Mouse (Mus musculus) urinary bladder, postnatal 36 days (tissue): ENCODE data around the gene Setd7.

Experiments
- DNase-seq, 2 experiments: peaks; one replicate each; pipeline ENCODE4 v3.0.0; 2022; ENCODE audit warnings: low spot score in 2 of 2, mixed read lengths in 1 of 2

Setd7 gene

DNA sequence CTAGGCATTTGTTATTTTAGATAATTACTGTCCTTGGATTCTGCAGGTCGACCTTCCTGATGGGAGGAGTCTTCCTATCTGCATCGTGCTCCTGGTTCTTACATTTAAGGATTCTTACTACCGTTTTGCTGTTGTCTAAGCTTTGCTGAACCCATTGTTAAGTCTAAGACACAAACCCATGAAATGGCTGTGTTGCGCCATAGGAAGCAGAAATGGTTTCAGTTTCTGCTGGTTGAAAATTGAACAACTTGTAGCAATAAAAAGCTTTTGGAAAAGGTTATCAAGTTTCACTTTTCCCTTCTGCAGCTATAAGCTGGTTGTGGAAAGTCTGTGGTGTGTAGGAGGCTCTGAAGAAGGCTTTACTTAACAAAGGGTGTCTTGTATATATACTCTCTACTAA lies 85.0 kb downstream of the Setd7 start:
- no peak for DNase-seq

- DNase-seq: no peak
Measured at GRCm38 (mm10) chr3:51468530-51468929, 92.1 kb downstream of the Setd7 start.
